Mouse (Mus musculus): ENCODE results near the gene Tiparp.

The Tiparp gene

GRCm38 (mm10) chr3:65527691-65528601 lies at the start of gene Tiparp:
Tiparp (plus strand) TSS chr3:65528410.
- peak; percentile 77 for DNase-seq (ENCODE audit: low spot score)

- DNase-seq (ENCODE audit: low spot score): no peak
These were observed 47.5 kb upstream of the Tiparp start for GRCm38 (mm10) chr3:65480676-65481075.

- DNase-seq (ENCODE audit: low spot score): no peak
These were observed 45.9 kb upstream of the Tiparp start for GRCm38 (mm10) chr3:65482266-65482665.

GRCm38 (mm10) chr3:65482698-65483407 lies 45.4 kb upstream of the Tiparp start:
- no peak for DNase-seq (ENCODE audit: low spot score)

- DNase-seq (ENCODE audit: low spot score): no peak
These were observed 44.0 kb upstream of the Tiparp start for GRCm38 (mm10) chr3:65484161-65484733.

- no peak for DNase-seq (ENCODE audit: low spot score)
These were observed 40.7 kb upstream of the Tiparp start for GRCm38 (mm10) chr3:65487419-65488088.

GRCm38 (mm10) chr3:65488556-65489244 lies 39.5 kb upstream of the Tiparp start:
- DNase-seq (ENCODE audit: low spot score): no peak

- DNase-seq (ENCODE audit: low spot score): no peak
These were observed 38.6 kb upstream of the Tiparp start for GRCm38 (mm10) chr3:65489601-65490000.

- no peak for DNase-seq (ENCODE audit: low spot score)
These were observed 33.9 kb upstream of the Tiparp start for GRCm38 (mm10) chr3:65494291-65494763.

- DNase-seq (ENCODE audit: low spot score): no peak
These were observed 20.4 kb upstream of the Tiparp start for GRCm38 (mm10) chr3:65507766-65508165.

GRCm38 (mm10) chr3:65510588-65510987 lies 17.6 kb upstream of the Tiparp start:
- no peak for DNase-seq (ENCODE audit: low spot score)

- DNase-seq (ENCODE audit: low spot score): no peak
These were observed 12.5 kb upstream of the Tiparp start for GRCm38 (mm10) chr3:65515751-65516150.

- no peak for DNase-seq (ENCODE audit: low spot score)
These were observed 11.7 kb upstream of the Tiparp start for GRCm38 (mm10) chr3:65516526-65516925.

GRCm38 (mm10) chr3:65517141-65517540 lies 11.1 kb upstream of the Tiparp start:
- DNase-seq (ENCODE audit: low spot score): no peak

- no peak for DNase-seq (ENCODE audit: low spot score)
These were observed 10.3 kb upstream of the Tiparp start for GRCm38 (mm10) chr3:65517747-65518527.

GRCm38 (mm10) chr3:65521391-65521790 lies 6.8 kb upstream of the Tiparp start:
- no peak for DNase-seq (ENCODE audit: low spot score)

GRCm38 (mm10) chr3:65523397-65523796 lies 4.8 kb upstream of the Tiparp start:
- no peak for DNase-seq (ENCODE audit: low spot score)

GRCm38 (mm10) chr3:65525731-65526130 lies 2.5 kb upstream of the Tiparp start:
- no peak for DNase-seq (ENCODE audit: low spot score)

GRCm38 (mm10) chr3:65527196-65527595 lies 1.0 kb upstream of the Tiparp start:
- DNase-seq (ENCODE audit: low spot score): no peak

- DNase-seq (ENCODE audit: low spot score): peak; percentile 25
These were observed 632 bp downstream of the Tiparp start for GRCm38 (mm10) chr3:65528614-65529470.

Measured in left cerebral cortex, adult 11 months (tissue).